Mouse (Mus musculus) erythroblast, adult 5-6 weeks (primary cell): ENCODE results near the gene Npy. TPM values are rescaled to one million over a fixed set of nuclear protein-coding genes. Genes with fewer than 3 reads are reported as not detected.

Experiments used
- ATAC-seq: replicated peaks from 2 replicates; pipeline ENCODE4 v1.8.0; 2016; ENCODE audit warnings: moderate number of reproducible peaks, mild to moderate bottlenecking, moderate TSS enrichment, inconsistent platforms; ENCODE audit not compliant: poor library complexity, low FRiP score, severe bottlenecking
- total RNA-seq, 2 experiments: library from RNA; stranded (forward) in 1 of 2; stranded (reverse) in 1 of 2; fragments of 150-400 nt in 1 of 2; fragments of 200-764, 138-1000 nt in 1 of 2; gene quantifications; 2 replicates each; pipeline versions ENCODE4 v1.2.3 to v1.2.4; 2015 to 2017; ENCODE audit warnings: low replicate concordance in 2 of 2

Npy gene
- total RNA-seq, 2 experiments from 2014 or later, result not detected

DNA sequence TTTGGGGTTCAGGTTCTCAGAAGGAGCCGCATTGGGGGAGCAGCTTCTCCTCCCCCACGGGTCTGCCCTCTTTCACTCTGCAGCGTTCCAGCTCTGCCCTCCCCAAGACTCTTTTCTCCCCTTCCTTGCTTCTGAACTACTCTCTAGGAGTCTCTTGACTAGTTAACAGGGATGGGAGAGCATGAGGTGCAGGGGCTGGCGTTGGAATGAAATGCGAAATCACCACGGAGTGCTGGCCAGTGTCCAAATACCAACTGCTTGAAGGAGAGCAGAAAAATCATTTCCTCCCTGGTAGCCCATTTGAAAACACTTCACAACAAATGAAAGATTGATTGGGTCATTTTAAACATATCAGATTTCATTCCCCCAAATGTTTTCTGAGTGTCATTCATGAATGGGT is 53.3 kb downstream of the Npy start:
- no peak for ATAC-seq
